Mouse (Mus musculus) macrophage (primary cell): ENCODE data around the gene Brpf3. TPM values are rescaled to one million over a fixed set of nuclear protein-coding genes. Genes with fewer than 3 reads are reported as not detected.

Source experiments
- H3K27ac ChIP-seq: fragments of 350-480 bp; formaldehyde crosslinking; 2 replicates; pipeline ENCODE4 v1.9.0; 2021
- H3K36me3 ChIP-seq: fragments of 350-480 bp; formaldehyde crosslinking; 2 replicates; pipeline ENCODE4 v1.9.0; 2021; ENCODE audit errors: inconsistent target
- H3K4me3 ChIP-seq: fragments of 350-480 bp; formaldehyde crosslinking; 2 replicates; pipeline ENCODE4 v1.9.0; 2021; ENCODE audit errors: inconsistent target
- H3K79me2 ChIP-seq: fragments of 350-480 bp; formaldehyde crosslinking; 2 replicates; pipeline ENCODE4 v1.9.0; 2021; ENCODE audit errors: inconsistent target
- WGBS: methylation state at CpG from one replicate; pipeline ENCODE4 v1.1.7; 2026; ENCODE audit warnings: inconsistent platforms; ENCODE audit not compliant: missing documents; 5-methylcytosine and 5-hydroxymethylcytosine counted together
- polyA plus RNA-seq: library from polyadenylated mRNA; stranded (reverse); fragments of 250-400 nt; gene quantifications from 3 replicates; pipeline ENCODE4 v1.2.4, GENCODE M21; 2018; ENCODE audit warnings: inconsistent platforms

Brpf3 gene
- polyA plus RNA-seq, 1 experiment from 2014 or later = 24.5 TPM

DNA sequence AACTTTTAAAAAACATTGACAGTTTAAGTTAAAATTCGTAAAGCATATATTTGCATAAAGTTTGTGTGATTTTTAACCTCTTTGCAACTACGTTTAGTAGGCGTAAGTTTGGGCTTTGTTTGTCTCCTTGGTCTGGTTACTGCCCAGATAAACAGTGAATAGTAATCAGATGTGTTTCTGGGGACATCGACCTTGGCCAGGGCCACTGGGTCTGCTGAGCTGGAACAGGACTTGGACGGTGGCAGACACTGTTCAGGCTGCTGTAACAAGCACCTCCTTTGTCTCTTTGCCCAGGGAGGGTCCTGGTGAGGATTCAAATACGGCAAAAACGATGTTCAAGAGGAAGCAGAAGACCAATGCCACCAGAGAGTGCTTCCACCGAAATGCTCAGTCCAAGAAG lies 84.3 kb downstream of the Brpf3 start:
- Histone ChIP-seq H3K36me3 (no peaks in the 10 kb centered on the region), H3K4me3 (no peak overlapping the region), H3K27ac (no peak overlapping the region), H3K79me2 (no peaks in the 10 kb centered on the region)
- WGBS = 93% methylated on average over 8 of the region's 8 CpGs

DNA sequence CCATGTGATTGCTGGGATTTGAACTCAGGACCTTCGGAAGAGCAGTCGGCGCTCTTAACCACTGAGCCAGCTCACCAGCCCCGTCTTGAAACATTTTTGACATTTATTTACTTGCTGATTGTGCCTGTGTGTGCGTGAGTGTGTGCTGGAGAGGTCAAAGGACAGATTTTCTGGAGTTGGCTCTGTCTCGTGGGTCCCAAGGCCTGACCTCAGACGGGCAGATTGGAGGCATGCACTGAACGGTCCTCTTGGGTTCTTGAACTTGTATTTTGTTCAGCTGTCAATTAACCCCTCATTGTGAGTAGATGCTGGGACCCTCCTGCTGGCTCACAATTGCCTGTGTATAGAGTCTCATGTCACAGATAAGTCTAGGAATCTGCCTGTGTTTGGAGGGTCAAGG lies 85.4 kb downstream of the Brpf3 start:
- Histone ChIP-seq H3K79me2 (no peaks in the 10 kb centered on the region), H3K27ac (no peak overlapping the region), H3K36me3 (no peaks in the 10 kb centered on the region), H3K4me3 (no peak overlapping the region)
- 91% methylated on average over 8 of the region's 8 CpGs for WGBS

Other genes starting within 250 kb of the Brpf3 start
- gene Clps, start 240.3 kb upstream of the Brpf3 start, polyA plus RNA-seq = not detected in 3 replicates
- gene Lhfpl5, start 225.4 kb upstream of the Brpf3 start, polyA plus RNA-seq = not detected in 3 replicates
- gene Srpk1, start 178.4 kb upstream of the Brpf3 start, polyA plus RNA-seq = 27.4 to 34.2 TPM (median 32.5 TPM) in 3 replicates
- gene Slc26a8, start 110.9 kb upstream of the Brpf3 start, polyA plus RNA-seq = not detected in 3 replicates
- gene Mapk14, start 109.8 kb upstream of the Brpf3 start, polyA plus RNA-seq = 62.0 to 93.5 TPM (median 63.5 TPM) in 3 replicates
- 0.93 to 1.7 TPM (median 0.96 TPM) in 3 replicates for gene AC170998.1, start 75.0 kb upstream of the Brpf3 start, polyA plus RNA-seq
- 0.19 TPM in 1 of 3 replicates, not detected in the others for gene Mapk13, start 31.8 kb upstream of the Brpf3 start, polyA plus RNA-seq
- not detected in 3 replicates for gene Pnpla1, start 57.3 kb downstream of the Brpf3 start, polyA plus RNA-seq
- 0.33 to 1.1 TPM (median 0.77 TPM) in 3 replicates for gene 4930539E08Rik, start 114.2 kb downstream of the Brpf3 start, polyA plus RNA-seq
- 0.27 TPM in 1 of 3 replicates, not detected in the others for gene Pxt1, start 142.8 kb downstream of the Brpf3 start, polyA plus RNA-seq
- gene Kctd20, start 150.9 kb downstream of the Brpf3 start, polyA plus RNA-seq = 29.1 to 47.2 TPM (median 39.6 TPM) in 3 replicates
- gene Stk38, start 206.9 kb downstream of the Brpf3 start, polyA plus RNA-seq = 50.4 to 96.1 TPM (median 84.7 TPM) in 3 replicates
- 60.3 to 155 TPM (median 85.0 TPM) in 3 replicates for gene Srsf3, start 231.5 kb downstream of the Brpf3 start, polyA plus RNA-seq